Mouse (Mus musculus): ENCODE data around the gene Edc4.

GRCm38 (mm10) chr8:105935863-105936603 is 55.4 kb downstream of the Edc4 start:
- TF ChIP-seq POLR2A (IDR thresholded peaks at IDR 0.05; ENCODE audit: insufficient read depth, low read length) (no peak), CTCF (IDR thresholded peaks at IDR 0.05; ENCODE audit: low read depth, low read length) (no peak)
